Comparison of ENCODE assay signal across 25 mouse cellular contexts in genomic region chr8:101442563-101442962, GRCm38 (mm10).
"Had no signal": no experiment of that assay in that cellular context is flagged by ENCODE, and none has a peak within 500 bp of the region (broad histone marks: within the 10 kb centered on the region; RNA-seq: fewer than 3 reads in every experiment).

No protein-coding gene starts in this region.

- H3K27me3 ChIP-seq: heart, embryonic 12.5 days; hindbrain, embryonic 13.5 days; hindbrain, embryonic 15.5 days; kidney, embryonic 15.5 days; limb, embryonic 13.5 days; limb, embryonic 15.5 days; liver, embryonic 12.5 days had no signal

- H3K4me2 ChIP-seq: heart, embryonic 12.5 days; hindbrain, embryonic 13.5 days; hindbrain, embryonic 15.5 days; kidney, embryonic 15.5 days; limb, embryonic 13.5 days; limb, embryonic 15.5 days; liver, embryonic 12.5 days had no signal

- DNase-seq: forebrain, postnatal 0 days; gastrocnemius, postnatal 14 days; gastrocnemius, postnatal 36 days; heart, adult 18-20 months; heart, postnatal 10 days; heart, postnatal 36 days; kidney, adult 11 months; kidney, adult 2 months; kidney, adult 9 months; kidney, postnatal 14 days; kidney, postnatal 36 days; layer of hippocampus, adult 9-11 months; layer of hippocampus, postnatal 36 days; left cerebral cortex, postnatal 4 days had no signal

- H3K4me1 ChIP-seq: heart, embryonic 10.5 days; heart, embryonic 12.5 days; hindbrain, embryonic 13.5 days; hindbrain, embryonic 15.5 days; kidney, embryonic 15.5 days; limb, embryonic 13.5 days; limb, embryonic 15.5 days; liver, embryonic 12.5 days had no signal

- H3K4me3 ChIP-seq: heart, embryonic 10.5 days; heart, embryonic 12.5 days; hindbrain, embryonic 13.5 days; hindbrain, embryonic 15.5 days; kidney, embryonic 15.5 days; limb, embryonic 13.5 days; limb, embryonic 15.5 days; liver, embryonic 12.5 days had no signal

- H3K36me3 ChIP-seq: heart, embryonic 10.5 days; heart, embryonic 12.5 days; hindbrain, embryonic 13.5 days; hindbrain, embryonic 15.5 days; kidney, embryonic 15.5 days; limb, embryonic 13.5 days; limb, embryonic 15.5 days; liver, embryonic 12.5 days had no signal

- H3K9ac ChIP-seq: forebrain, postnatal 0 days; heart, embryonic 12.5 days; hindbrain, embryonic 13.5 days; hindbrain, embryonic 15.5 days; kidney, embryonic 15.5 days; limb, embryonic 13.5 days; limb, embryonic 15.5 days; liver, embryonic 12.5 days had no signal

- H3K27ac ChIP-seq: heart, embryonic 10.5 days; hindbrain, embryonic 13.5 days; hindbrain, embryonic 15.5 days; hindbrain, postnatal 0 days; kidney, embryonic 15.5 days; kidney, postnatal 0 days; limb, embryonic 13.5 days; limb, embryonic 15.5 days; liver, embryonic 12.5 days had no signal

- ATAC-seq: forebrain, postnatal 0 days; hindbrain, postnatal 0 days; intestine, embryonic 16.5 days; liver, embryonic 12.5 days had no signal

- H3K9me3 ChIP-seq: heart, embryonic 10.5 days; heart, embryonic 12.5 days; hindbrain, embryonic 13.5 days; hindbrain, embryonic 15.5 days; kidney, embryonic 15.5 days; limb, embryonic 13.5 days; limb, embryonic 15.5 days; liver, embryonic 12.5 days had no signal
